Mouse (Mus musculus) left cerebral cortex, postnatal 10 days (tissue): Measurements from ENCODE around the gene Dcaf7. TPM values are rescaled to one million over a fixed set of nuclear protein-coding genes. Genes with fewer than 3 reads are reported as not detected.
"Not testable (repeated sequence)": the region's sequence is repeated elsewhere in the genome, so short reads cannot be mapped to it uniquely, and the experiment has no call there.

Source experiments
- DNase-seq, 2 experiments: peaks; one replicate each; pipeline ENCODE4 v3.0.0; 2021 to 2022; ENCODE audit warnings: low spot score in 2 of 2, mixed read lengths in 1 of 2; ENCODE audit errors: extremely low spot score in 1 of 2
- intact Hi-C: fragments of 180-260 bp; cut with DNase I; formaldehyde crosslinking; loops from one replicate; pipeline ENCODE4 v1.15.1; 2025
- total RNA-seq, 2 experiments: library from RNA; stranded (reverse); gene quantifications; 2 replicates each; pipeline ENCODE4 v1.2.3; 2021

Dcaf7 gene
- 100 to 1,000 TPM; 228 to 235 TPM for total RNA-seq

- intact Hi-C loops = no loop called here
- peak; percentile 98 for DNase-seq
Observed at GRCm38 (mm10) chr11:106036548-106037417, at the start of gene Dcaf7. Dcaf7 (plus strand) TSS chr11:106036872.

- intact Hi-C loops = no loop called here
- no peak for DNase-seq
Observed at GRCm38 (mm10) chr11:105987446-105987845, 49.2 kb upstream of the Dcaf7 start.

- DNase-seq = no peak
- intact Hi-C loops = no loop called here
Observed at GRCm38 (mm10) chr11:105989446-105989845, 47.2 kb upstream of the Dcaf7 start.

- intact Hi-C loops = no loop called here
Observed at GRCm38 (mm10) chr11:105990231-105990630, 46.4 kb upstream of the Dcaf7 start.

GRCm38 (mm10) chr11:105994375-105994774, 42.3 kb upstream of the Dcaf7 start, which contains the start of gene Ace3:
Ace3 (plus strand) TSS chr11:105994675.
- no peak for DNase-seq
- intact Hi-C loops = no loop called here

More at GRCm38 (mm10) chr11:105990231-105990630, 46.4 kb upstream of the Dcaf7 start:
- DNase-seq = no peak

GRCm38 (mm10) chr11:106000062-106000461, 36.6 kb upstream of the Dcaf7 start:
- DNase-seq = no peak
- intact Hi-C loops = loop anchor here (2.0 kb wide), 1 partner anchor 77 kb away; no protein-coding TSS in a partner anchor

GRCm38 (mm10) chr11:106001718-106002117, 35.0 kb upstream of the Dcaf7 start:
- intact Hi-C loops = loop anchor here (2.0 kb wide), 1 partner anchor 75 kb away; no protein-coding TSS in a partner anchor
- DNase-seq = no peak

- DNase-seq = no peak
- intact Hi-C loops = no loop called here
Observed at GRCm38 (mm10) chr11:106004576-106004975, 32.1 kb upstream of the Dcaf7 start.

- DNase-seq = peak in 1 of 2 experiments; percentile 33
- intact Hi-C loops = no loop called here
Observed at GRCm38 (mm10) chr11:106005970-106006369, 30.7 kb upstream of the Dcaf7 start.

- peak in 1 of 2 experiments; percentile 75 for DNase-seq
- intact Hi-C loops = no loop called here
Observed at GRCm38 (mm10) chr11:106007821-106008220, 28.9 kb upstream of the Dcaf7 start, which contains the start of gene Kcnh6. Kcnh6 (plus strand) TSS chr11:106008124.

- DNase-seq = no peak
- intact Hi-C loops = no loop called here
Observed at GRCm38 (mm10) chr11:106012711-106013110, 24.0 kb upstream of the Dcaf7 start.

GRCm38 (mm10) chr11:106013556-106014225, 23.0 kb upstream of the Dcaf7 start:
- intact Hi-C loops = no loop called here
- DNase-seq = peak; percentile 56 to 76

- DNase-seq = no peak
- intact Hi-C loops = no loop called here
Observed at GRCm38 (mm10) chr11:106016440-106016839, 20.2 kb upstream of the Dcaf7 start.

- intact Hi-C loops = loop anchor here (2.0 kb wide), 1 partner anchor 77 kb away; no protein-coding TSS in a partner anchor
- DNase-seq = peak in 1 of 2 experiments; percentile 59
Observed at GRCm38 (mm10) chr11:106020051-106020763, 16.5 kb upstream of the Dcaf7 start.

GRCm38 (mm10) chr11:106025774-106026173, 10.9 kb upstream of the Dcaf7 start:
- intact Hi-C loops = loop anchor here (5.0 kb wide), 1 partner anchor 98 kb away; no protein-coding TSS in a partner anchor

GRCm38 (mm10) chr11:106026465-106027151, 10.1 kb upstream of the Dcaf7 start:
- intact Hi-C loops = loop anchor here (5.0 kb wide), 1 partner anchor 99 kb away; no protein-coding TSS in a partner anchor
- DNase-seq = peak; percentile 32 to 70

More at GRCm38 (mm10) chr11:106025774-106026173, 10.9 kb upstream of the Dcaf7 start:
- no peak for DNase-seq

GRCm38 (mm10) chr11:106027607-106028006, 9.1 kb upstream of the Dcaf7 start:
- intact Hi-C loops = loop anchor here (5.0 kb wide), 1 partner anchor 100 kb away; no protein-coding TSS in a partner anchor

GRCm38 (mm10) chr11:106032074-106032473, 4.6 kb upstream of the Dcaf7 start:
- DNase-seq, intact Hi-C loops: not testable (repeated sequence)

More at GRCm38 (mm10) chr11:106027607-106028006, 9.1 kb upstream of the Dcaf7 start:
- no peak for DNase-seq
